Mouse (Mus musculus): ENCODE measurements around the gene Taf15.

Gene Taf15

GRCm38 (mm10) chr11:83472324-83473234, at the start of gene Taf15:
Taf15 (plus strand) TSS chr11:83473086.
- peak; percentile 96 for DNase-seq (ENCODE audit: low read depth)

- no peak for DNase-seq (ENCODE audit: low read depth)
Observed at GRCm38 (mm10) chr11:83424681-83425080, 48.2 kb upstream of the Taf15 start.

- DNase-seq (ENCODE audit: low read depth), result no peak
Observed at GRCm38 (mm10) chr11:83426964-83427363, 45.9 kb upstream of the Taf15 start.

GRCm38 (mm10) chr11:83429355-83429754, 43.5 kb upstream of the Taf15 start, which contains the start of gene Gas2l2:
Gas2l2 (minus strand) TSS chr11:83429455.
- DNase-seq (ENCODE audit: low read depth), result no peak

- no peak for DNase-seq (ENCODE audit: low read depth)
Observed at GRCm38 (mm10) chr11:83432533-83432932, 40.4 kb upstream of the Taf15 start.

GRCm38 (mm10) chr11:83437377-83437776, 35.5 kb upstream of the Taf15 start, which contains the start of gene 1700020L24Rik:
1700020L24Rik (plus strand) TSS chr11:83437677.
- DNase-seq (ENCODE audit: low read depth), result no peak

- DNase-seq (ENCODE audit: low read depth), result no peak
Observed at GRCm38 (mm10) chr11:83439426-83440060, 33.3 kb upstream of the Taf15 start.

- DNase-seq (ENCODE audit: low read depth), result no peak
Observed at GRCm38 (mm10) chr11:83440081-83441064, 32.5 kb upstream of the Taf15 start.

- no peak for DNase-seq (ENCODE audit: low read depth)
Observed at GRCm38 (mm10) chr11:83441235-83441634, 31.7 kb upstream of the Taf15 start.

GRCm38 (mm10) chr11:83442596-83443267, 30.2 kb upstream of the Taf15 start:
- no peak for DNase-seq (ENCODE audit: low read depth)

GRCm38 (mm10) chr11:83443824-83444223, 29.1 kb upstream of the Taf15 start:
- DNase-seq (ENCODE audit: low read depth), result no peak

GRCm38 (mm10) chr11:83445001-83445400, 27.9 kb upstream of the Taf15 start:
- DNase-seq (ENCODE audit: low read depth), result no peak

GRCm38 (mm10) chr11:83447612-83448011, 25.3 kb upstream of the Taf15 start:
- no peak for DNase-seq (ENCODE audit: low read depth)

GRCm38 (mm10) chr11:83448021-83448926, 24.6 kb upstream of the Taf15 start:
- DNase-seq (ENCODE audit: low read depth), result no peak

- DNase-seq (ENCODE audit: low read depth), result no peak
Observed at GRCm38 (mm10) chr11:83448927-83449236, 24.0 kb upstream of the Taf15 start.

- DNase-seq (ENCODE audit: low read depth), result no peak
Observed at GRCm38 (mm10) chr11:83449298-83449697, 23.6 kb upstream of the Taf15 start.

GRCm38 (mm10) chr11:83450550-83450949, 22.3 kb upstream of the Taf15 start:
- DNase-seq (ENCODE audit: low read depth), result no peak

- DNase-seq (ENCODE audit: low read depth), result no peak
Observed at GRCm38 (mm10) chr11:83451281-83451680, 21.6 kb upstream of the Taf15 start.

- DNase-seq (ENCODE audit: low read depth), result no peak
Observed at GRCm38 (mm10) chr11:83454548-83454947, 18.3 kb upstream of the Taf15 start.

GRCm38 (mm10) chr11:83455608-83456007, 17.3 kb upstream of the Taf15 start:
- no peak for DNase-seq (ENCODE audit: low read depth)

Measured in fibroblast of lung, adult 2 months (primary cell).